Mouse (Mus musculus) spleen, postnatal 4 days (tissue): Measurements from ENCODE around the gene Csn2.

Source experiments
- DNase-seq, 2 experiments: peaks; one replicate each; pipeline ENCODE4 v3.0.0; 2022; ENCODE audit warnings: low spot score in 2 of 2

The Csn2 gene

GRCm38 (mm10) chr5:87699530-87699929 lies at the start of gene Csn2:
Gene Csn2 (minus strand): TSS chr5:87699630.
- no peak for DNase-seq

DNA sequence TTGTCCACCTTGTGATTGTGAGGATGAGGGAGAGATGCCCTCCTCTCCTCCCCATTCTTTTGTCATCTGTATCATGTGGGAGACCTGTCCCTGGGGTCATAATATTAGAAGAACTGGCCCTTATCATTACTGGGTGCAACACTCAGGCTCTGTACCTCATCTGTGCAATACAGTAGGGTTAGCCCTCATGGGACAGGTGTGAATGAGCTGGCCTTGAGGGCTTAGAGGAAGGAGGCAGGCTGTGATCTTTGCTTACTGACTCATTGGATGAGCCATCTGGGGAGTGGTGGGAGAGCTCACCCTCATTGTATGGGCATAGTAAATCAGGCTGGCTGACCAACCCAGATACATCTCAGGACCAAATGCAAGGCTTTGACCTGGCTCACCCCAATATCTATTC lies 35.4 kb upstream of the Csn2 start:
- no peak for DNase-seq

- DNase-seq: no peak
Observed at GRCm38 (mm10) chr5:87705891-87706290, 6.5 kb upstream of the Csn2 start.

GRCm38 (mm10) chr5:87665908-87666307 lies 33.5 kb downstream of the Csn2 start, which contains the start of gene Csn1s1:
Gene Csn1s1 (plus strand): TSS chr5:87666208.
- DNase-seq: no peak

DNA sequence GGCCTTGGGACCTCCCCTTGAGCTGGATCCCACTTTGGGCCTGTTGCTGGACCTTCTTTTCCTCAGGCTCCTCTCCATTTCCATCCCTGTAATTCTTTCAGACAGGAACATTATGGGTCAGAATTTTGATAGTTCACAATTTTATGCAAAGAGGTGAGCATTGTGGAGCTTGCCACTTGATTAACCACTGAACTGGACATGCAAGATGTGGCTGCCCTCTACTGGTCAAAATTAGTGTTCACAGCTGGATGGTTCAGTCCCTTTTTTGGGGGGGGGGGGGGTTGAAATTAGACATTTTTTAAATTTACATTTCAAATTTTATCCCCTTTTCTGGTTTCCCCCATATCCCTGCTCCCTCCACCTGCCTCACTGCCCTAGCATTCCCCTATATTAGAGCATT lies 56.6 kb downstream of the Csn2 start:
- DNase-seq: no peak
